Mouse (Mus musculus) olfactory bulb, adult 2 months (tissue): ENCODE measurements around the gene Immp2l.

Experiments
- CTCF ChIP-seq: fragments of 200-500 bp; IDR thresholded peaks from 2 replicates; pipeline ENCODE4 v1.5.1; 2012; ENCODE audit warnings: low read depth, mild to moderate bottlenecking, low read length, moderate library complexity; ENCODE audit not compliant: insufficient read depth
- POLR2A ChIP-seq: fragments of 200-500 bp; IDR thresholded peaks from 2 replicates; pipeline ENCODE4 v1.6.1; 2012; ENCODE audit warnings: mild to moderate bottlenecking, low read depth, low read length, moderate library complexity; ENCODE audit not compliant: insufficient read depth

DNA sequence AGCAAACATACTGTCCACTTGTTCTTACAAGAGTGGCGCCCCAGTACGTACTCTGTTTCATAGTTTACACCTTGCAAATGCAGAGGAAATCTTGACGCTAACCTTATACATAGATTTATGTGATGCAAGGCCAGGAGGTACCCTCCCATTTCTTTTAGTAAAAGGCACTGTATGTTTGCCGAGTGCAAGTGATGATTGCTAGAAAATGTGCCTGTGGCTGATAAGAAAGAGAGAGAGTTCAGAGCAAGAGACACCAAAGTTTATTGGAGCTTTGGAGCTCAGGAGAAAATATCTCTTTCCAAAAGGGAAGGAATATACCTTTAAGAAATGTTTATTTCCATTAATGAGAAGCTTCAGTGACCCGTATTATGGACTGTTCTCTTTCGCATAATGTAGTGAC lies 95.8 kb downstream of the Immp2l start:
- no peak for TF ChIP-seq POLR2A
- TF ChIP-seq CTCF, result no peak
